ENCODE assay signal across 24 mouse cellular contexts in genomic region chr3:80803811-80804210, GRCm38 (mm10). TPM values are rescaled to one million over a fixed set of nuclear protein-coding genes. Genes with fewer than 3 reads are reported as not detected.
DNase-seq lines count a peak whose midpoint lies in the region; ATAC-seq and TF ChIP-seq lines count a peak whose summit lies in the region.
"Had no signal": no experiment of that assay in that cellular context is flagged by ENCODE, and none has a peak within 500 bp of the region (broad histone marks: within the 10 kb centered on the region; RNA-seq: fewer than 3 reads in every experiment).

No protein-coding gene starts in this region.

- WGBS in cerebellum, adult 2 months = 48% methylated on average over 1 of the region's 1 CpGs
- 64% methylated on average over 1 of the region's 1 CpGs for WGBS in hindbrain, embryonic 15.5 days
- WGBS in hindbrain, embryonic 11.5 days = 81% methylated on average over 1 of the region's 1 CpGs
- 50% methylated on average over 1 of the region's 1 CpGs for WGBS in midbrain, embryonic 16.5 days

- no peaks in the 10 kb centered on the region; the same call in 1 of the 2 replicates for H3K4me1 ChIP-seq in cerebellum, adult 2 months (ENCODE audit: control insufficient read depth, insufficient read depth, low read length)
- peaks cover 15% of the 10 kb centered on the region for H3K4me1 ChIP-seq in hindbrain, embryonic 15.5 days (replicated peaks)
- no peaks in the 10 kb centered on the region for H3K4me1 ChIP-seq in hindbrain, embryonic 11.5 days (replicated peaks; ENCODE audit: control insufficient read depth, insufficient read depth, low read length)
- peaks cover 11% of the 10 kb centered on the region for H3K4me1 ChIP-seq in midbrain, embryonic 16.5 days (ENCODE audit: control insufficient read depth, insufficient read depth, low read length)

- H3K27me3 ChIP-seq in cerebellum, adult 2 months (ENCODE audit: control insufficient read depth, insufficient read depth, low read length) = no peaks in the 10 kb centered on the region
- no peaks in the 10 kb centered on the region for H3K27me3 ChIP-seq in hindbrain, embryonic 15.5 days
- H3K27me3 ChIP-seq in hindbrain, embryonic 11.5 days (ENCODE audit: control insufficient read depth, insufficient read depth, low read length) = no peaks in the 10 kb centered on the region
- no peaks in the 10 kb centered on the region for H3K27me3 ChIP-seq in midbrain, embryonic 16.5 days (ENCODE audit: control insufficient read depth, insufficient read depth, low read depth, low read length)

- ATAC-seq in hindbrain, embryonic 15.5 days (ENCODE audit: low FRiP score, low read depth) = no peak
- no peak for ATAC-seq in hindbrain, embryonic 11.5 days (ENCODE audit: low FRiP score)
- no peak for ATAC-seq in midbrain, embryonic 16.5 days
- ATAC-seq in megakaryocyte progenitor cell, adult 5-6 weeks (replicated peaks; ENCODE audit: poor library complexity) = no peak
- ATAC-seq: liver, embryonic 12.5 days; Patski had no signal

- H3K36me3 ChIP-seq in hindbrain, embryonic 15.5 days = no peaks in the 10 kb centered on the region
- no peaks in the 10 kb centered on the region for H3K36me3 ChIP-seq in hindbrain, embryonic 11.5 days (ENCODE audit: control insufficient read depth, insufficient read depth, low read length)
- H3K36me3 ChIP-seq in midbrain, embryonic 16.5 days (ENCODE audit: control insufficient read depth, insufficient read depth, low read length) = no peaks in the 10 kb centered on the region
- H3K36me3 ChIP-seq: embryonic facial prominence, embryonic 12.5 days; limb, embryonic 10.5 days; liver, embryonic 12.5 days; lung, embryonic 15.5 days had no signal

- DNase-seq in cerebellum, adult 2 months = peak; percentile 10 to 32
- DNase-seq in cerebellum, adult 11 months = no peak
- DNase-seq in hindbrain, embryonic 11.5 days (ENCODE audit: low spot score) = no peak
- peak; percentile 60 for DNase-seq in brain, embryonic 14.5 days (ENCODE audit: low read depth)
- no peak for DNase-seq in heart, adult 8-10 months (ENCODE audit: low spot score)
- DNase-seq: adrenal gland, postnatal 36 days; gastrocnemius, adult 2 months; heart, postnatal 36 days; kidney, adult 11 months; kidney, postnatal 14 days; layer of hippocampus, adult 9-11 months; thymus, postnatal 14 days had no signal

- H3K4me3 ChIP-seq in cerebellum, adult 2 months (replicated peaks; ENCODE audit: insufficient read depth, low read depth, low read length) = no peak overlapping the region
- 0 out of 2 replicates have a peak overlapping the region, but pooled peaks have one; percentile 75 for H3K4me3 ChIP-seq in hindbrain, embryonic 15.5 days
- no peak overlapping the region for H3K4me3 ChIP-seq in hindbrain, embryonic 11.5 days (ENCODE audit: low read depth, low read length)
- peak overlapping the region; percentile 72; the same call in 1 of the 2 replicates for H3K4me3 ChIP-seq in midbrain, embryonic 16.5 days (ENCODE audit: low read depth, low read length)
- H3K4me3 ChIP-seq: gastrocnemius, adult 2 months; limb, embryonic 10.5 days; liver, embryonic 12.5 days; lung, embryonic 15.5 days; myocyte had no signal

- H3K4me2 ChIP-seq in hindbrain, embryonic 15.5 days = peak overlapping the region; percentile 64
- H3K4me2 ChIP-seq in hindbrain, embryonic 11.5 days (replicated peaks; ENCODE audit: low read depth, low read length) = no peak overlapping the region
- peak overlapping the region; percentile 55 for H3K4me2 ChIP-seq in midbrain, embryonic 16.5 days (ENCODE audit: low read length)
- H3K4me2 ChIP-seq: heart, embryonic 11.5 days; liver, embryonic 12.5 days; lung, embryonic 15.5 days had no signal

- H3K9ac ChIP-seq in hindbrain, embryonic 15.5 days = no peak overlapping the region
- no peak overlapping the region for H3K9ac ChIP-seq in hindbrain, embryonic 11.5 days (ENCODE audit: low read depth, low read length)
- H3K9ac ChIP-seq in midbrain, embryonic 16.5 days (ENCODE audit: low read depth, low read length) = 0 out of 2 replicates have a peak overlapping the region, but pooled peaks have one; percentile 90
- H3K9ac ChIP-seq: embryonic facial prominence, embryonic 12.5 days; liver, embryonic 12.5 days; lung, embryonic 15.5 days had no signal

- H3K9me3 ChIP-seq in hindbrain, embryonic 15.5 days = no peaks in the 10 kb centered on the region
- no peaks in the 10 kb centered on the region for H3K9me3 ChIP-seq in hindbrain, embryonic 11.5 days (ENCODE audit: control insufficient read depth, low read length)
- no peaks in the 10 kb centered on the region for H3K9me3 ChIP-seq in midbrain, embryonic 16.5 days (replicated peaks; ENCODE audit: control insufficient read depth, low read length, poor library complexity, severe bottlenecking)
- H3K9me3 ChIP-seq: embryonic facial prominence, embryonic 12.5 days; limb, embryonic 10.5 days; liver, embryonic 12.5 days; lung, embryonic 15.5 days had no signal

- TF ChIP-seq CTCF in cerebellum, adult 2 months (IDR thresholded peaks at IDR 0.05; ENCODE audit: borderline replicate concordance, insufficient read depth, low read depth, low read length) = no peak
- TF ChIP-seq CTCF in brain, embryonic 14.5 days (IDR thresholded peaks at IDR 0.05; ENCODE audit: borderline replicate concordance, extremely low read depth, insufficient read depth, insufficient read length) = no peak

- no peak for TF ChIP-seq POLR2A in cerebellum, adult 2 months (IDR thresholded peaks at IDR 0.05; ENCODE audit: borderline replicate concordance, insufficient read depth, low read length)
- TF ChIP-seq POLR2A in brain, embryonic 14.5 days (IDR thresholded peaks at IDR 0.05; ENCODE audit: borderline replicate concordance, extremely low read depth, insufficient read depth, insufficient read length, poor library complexity, severe bottlenecking) = no peak

- H3K27ac ChIP-seq in cerebellum, adult 2 months (ENCODE audit: insufficient read depth, low read length) = no peak overlapping the region
- H3K27ac ChIP-seq in hindbrain, embryonic 15.5 days (replicated peaks) = peak overlapping the region; percentile 95
- no peak overlapping the region for H3K27ac ChIP-seq in hindbrain, embryonic 11.5 days (ENCODE audit: low read depth, low read length)
- peak overlapping the region; percentile 97 for H3K27ac ChIP-seq in midbrain, embryonic 16.5 days (ENCODE audit: low read length)
- H3K27ac ChIP-seq: embryonic facial prominence, embryonic 12.5 days; gastrocnemius, adult 2 months; limb, embryonic 10.5 days; liver, embryonic 12.5 days; lung, embryonic 15.5 days; stomach, postnatal 0 days had no signal

RNA-seq across cellular contexts. Expression of gene Gria2, which starts 1.2 kb away (rescaled TPM):
- polyA plus RNA-seq in cerebellum, adult 2 months (2012; rRNA removed) = 127 and 139 TPM in 2 replicates
- polyA plus RNA-seq in hindbrain, embryonic 15.5 days (2015; fragmentation: Nextera tagmentation; extraction: Ambion mirVana) = 158 and 174 TPM in 2 replicates
- 20.7 and 37.2 TPM in 2 replicates for polyA plus RNA-seq in hindbrain, embryonic 11.5 days (2014; fragmentation: Nextera tagmentation; extraction: Ambion mirVana)
- 142 and 179 TPM in 2 replicates for polyA plus RNA-seq in brain, embryonic 14.5 days (2012; rRNA removed)
- polyA plus RNA-seq in midbrain, embryonic 16.5 days (2015; fragmentation: Nextera tagmentation; extraction: Ambion mirVana) = 241 and 261 TPM in 2 replicates
- total RNA-seq in megakaryocyte progenitor cell, adult 5-6 weeks (2015) = not detected in 2 replicates
- 0.24 and 0.25 TPM in 2 replicates for total RNA-seq in megakaryocyte progenitor cell, adult 5-6 weeks (2017)
- total RNA-seq in heart, adult 8-10 months (2022) = under 1 TPM; 0.08 to 0.16 (median 0.11) TPM
- total RNA-seq: common myeloid progenitor, adult 5-6 weeks had no signal
- polyA plus RNA-seq: liver, embryonic 12.5 days; myocyte; Patski had no signal

Comparison
In these comparisons a context has a peak if more than half of its experiments do, and no peak if none do; other contexts are left out.
1. DNase-seq: peak in cerebellum, adult 2 months (2 of 2) and brain, embryonic 14.5 days (single experiment); none in cerebellum, adult 11 months (single experiment), hindbrain, embryonic 11.5 days (single experiment) and heart, adult 8-10 months (single experiment).
2. H3K27ac ChIP-seq: peak in hindbrain, embryonic 15.5 days (single experiment) and midbrain, embryonic 16.5 days (single experiment); none in cerebellum, adult 2 months (single experiment) and hindbrain, embryonic 11.5 days (single experiment).
3. H3K4me3 ChIP-seq: peak in hindbrain, embryonic 15.5 days (single experiment) and midbrain, embryonic 16.5 days (single experiment); none in cerebellum, adult 2 months (single experiment) and hindbrain, embryonic 11.5 days (single experiment).